Mouse (Mus musculus) neural tube, embryonic 13.5 days (tissue): ENCODE results near the gene Rbbp9. TPM values are rescaled to one million over a fixed set of nuclear protein-coding genes. Genes with fewer than 3 reads are reported as not detected.

Source experiments
- ATAC-seq: fragments of 200-750 bp; cut with Nextera tagmentation; 2 replicates; pipeline ENCODE4 v1.8.0; 2017; ENCODE audit warnings: low read depth, mild to moderate bottlenecking, moderate TSS enrichment, moderate library complexity
- H3K27ac ChIP-seq: fragments of 300-500 bp; sonication (generic); replicated peaks from 2 replicates; pipeline ENCODE4 v1.5.1; 2015; ENCODE audit warnings: moderate library complexity, mild to moderate bottlenecking, inconsistent platforms
- H3K27me3 ChIP-seq: fragments of 300-500 bp; sonication (generic); 2 replicates; pipeline ENCODE4 v1.6.1; 2015; ENCODE audit warnings: mild to moderate bottlenecking, inconsistent platforms
- H3K36me3 ChIP-seq: fragments of 300-500 bp; sonication (generic); 2 replicates; pipeline ENCODE4 v1.6.1; 2015; ENCODE audit warnings: mild to moderate bottlenecking, inconsistent platforms
- H3K4me1 ChIP-seq: fragments of 300-500 bp; sonication (generic); replicated peaks from 2 replicates; pipeline ENCODE4 v1.6.1; 2015; ENCODE audit warnings: inconsistent platforms
- H3K4me2 ChIP-seq: fragments of 300-500 bp; sonication (generic); 2 replicates; pipeline ENCODE4 v1.6.1; 2015; ENCODE audit warnings: inconsistent platforms, mild to moderate bottlenecking, moderate library complexity
- H3K4me3 ChIP-seq: fragments of 300-500 bp; sonication (generic); 2 replicates; pipeline ENCODE4 v1.5.1; 2015; ENCODE audit warnings: mild to moderate bottlenecking, inconsistent platforms
- H3K9ac ChIP-seq: fragments of 300-500 bp; sonication (generic); 2 replicates; pipeline ENCODE4 v1.6.1; 2015; ENCODE audit warnings: moderate library complexity, mild to moderate bottlenecking, inconsistent platforms
- H3K9me3 ChIP-seq: fragments of 300-500 bp; sonication (generic); 2 replicates; pipeline ENCODE4 v1.6.1; 2016; ENCODE audit warnings: inconsistent platforms
- WGBS: fragments of 180-500 bp; shearing (Covaris S2); methylation state at CpG from one replicate; pipeline ENCODE4 v1.1.7; 2015; 5-methylcytosine and 5-hydroxymethylcytosine counted together
- polyA plus RNA-seq: library from polyadenylated mRNA; unstranded; fragments of >200 nt; fragmentation: Nextera tagmentation; extraction: Ambion mirVana; gene quantifications from 2 replicates; pipeline ENCODE4 v1.2.1, GENCODE M21; 2015

The Rbbp9 gene
- polyA plus RNA-seq, 1 experiment from 2014 or later, result 62.1 TPM

DNA sequence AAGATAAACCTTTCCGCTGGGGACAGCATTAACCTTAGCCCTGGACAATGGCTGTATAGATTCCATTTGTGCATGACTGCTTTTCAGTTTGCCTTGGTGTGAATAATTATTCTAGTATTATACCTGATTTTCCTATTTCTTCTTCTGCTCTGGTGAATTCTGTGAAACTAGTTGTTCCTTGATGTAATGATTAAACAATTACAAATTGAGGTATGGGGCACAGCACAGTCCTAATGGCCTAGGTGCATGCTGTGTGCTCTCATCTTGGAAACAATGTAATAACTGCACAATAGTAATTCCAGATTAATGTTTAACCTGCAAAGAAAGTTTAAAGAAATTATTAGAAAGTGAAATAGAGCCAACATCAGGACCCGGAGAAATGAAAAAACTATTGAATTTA is 5.6 kb downstream of the Rbbp9 start:
- WGBS, result 93% methylated on average over 2 of the region's 2 CpGs

DNA sequence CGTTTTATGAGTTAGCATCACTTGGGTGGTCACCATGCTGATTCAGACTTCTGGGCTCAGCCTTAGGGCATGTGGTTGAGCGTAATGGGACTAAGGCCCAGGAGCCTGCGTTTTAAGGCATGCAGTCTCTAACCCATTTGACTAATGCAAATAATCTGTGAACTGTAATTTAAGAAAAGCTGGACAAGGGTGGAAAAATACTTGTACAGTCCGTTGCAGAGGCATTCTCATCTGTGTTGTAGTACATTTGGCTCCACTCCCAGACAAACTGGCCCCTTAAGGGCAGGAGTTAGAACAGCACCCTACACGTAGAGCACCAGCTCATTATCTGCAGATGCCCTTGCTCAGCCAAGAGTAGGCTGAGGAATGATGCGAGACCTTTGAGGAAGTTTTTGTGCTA is 6.0 kb downstream of the Rbbp9 start:
- 84% methylated on average over 6 of the region's 6 CpGs for WGBS
- no peak for ATAC-seq
- no peak overlapping the region for H3K27ac ChIP-seq
- H3K4me2 ChIP-seq, result no peak overlapping the region
- no peaks in the 10 kb centered on the region for H3K27me3 ChIP-seq
- H3K36me3 ChIP-seq, result peaks cover 83% of the 10 kb centered on the region
- no peaks in the 10 kb centered on the region for H3K9me3 ChIP-seq
- no peak overlapping the region for H3K9ac ChIP-seq
- no peak overlapping the region for H3K4me3 ChIP-seq
- H3K4me1 ChIP-seq, result peaks cover 6% of the 10 kb centered on the region

More for the DNA sequence above, 5.6 kb downstream of the Rbbp9 start:
- Histone ChIP-seq H3K9me3 (no peaks in the 10 kb centered on the region), H3K9ac (no peak overlapping the region), H3K4me3 (no peak overlapping the region), H3K36me3 (peaks cover 79% of the 10 kb centered on the region), H3K27me3 (no peaks in the 10 kb centered on the region), H3K4me1 (peaks cover 9% of the 10 kb centered on the region), H3K27ac (no peak overlapping the region), H3K4me2 (no peak overlapping the region)
- ATAC-seq, result no peak

DNA sequence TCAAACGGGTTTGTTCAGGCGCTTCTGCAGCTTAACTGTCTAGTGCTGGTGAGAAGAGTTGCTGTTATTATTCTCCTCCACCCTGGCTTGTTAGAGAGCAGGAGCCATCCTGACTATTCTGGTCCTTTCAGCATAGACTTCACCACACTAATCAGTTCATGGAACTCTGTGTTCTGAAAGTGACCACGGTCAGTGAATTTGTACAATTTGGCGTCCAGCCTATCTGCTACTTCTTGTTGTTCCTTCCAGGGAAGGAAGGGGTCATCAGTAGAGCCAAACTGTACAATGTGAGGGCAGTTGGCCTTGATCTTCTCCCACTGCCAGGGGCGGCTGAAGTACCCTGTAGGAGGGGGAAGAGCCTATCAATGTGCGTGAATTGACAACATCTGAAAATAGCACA is 7.0 kb downstream of the Rbbp9 start:
- H3K9me3 ChIP-seq, result no peaks in the 10 kb centered on the region
- H3K27ac ChIP-seq, result no peak overlapping the region
- H3K36me3 ChIP-seq, result peaks cover 93% of the 10 kb centered on the region
- H3K4me3 ChIP-seq, result no peak overlapping the region
- H3K4me1 ChIP-seq, result no peaks in the 10 kb centered on the region
- H3K27me3 ChIP-seq, result no peaks in the 10 kb centered on the region
- no peak overlapping the region for H3K4me2 ChIP-seq
- 91% methylated on average over 6 of the region's 6 CpGs for WGBS
- H3K9ac ChIP-seq, result no peak overlapping the region
- ATAC-seq, result no peak

DNA sequence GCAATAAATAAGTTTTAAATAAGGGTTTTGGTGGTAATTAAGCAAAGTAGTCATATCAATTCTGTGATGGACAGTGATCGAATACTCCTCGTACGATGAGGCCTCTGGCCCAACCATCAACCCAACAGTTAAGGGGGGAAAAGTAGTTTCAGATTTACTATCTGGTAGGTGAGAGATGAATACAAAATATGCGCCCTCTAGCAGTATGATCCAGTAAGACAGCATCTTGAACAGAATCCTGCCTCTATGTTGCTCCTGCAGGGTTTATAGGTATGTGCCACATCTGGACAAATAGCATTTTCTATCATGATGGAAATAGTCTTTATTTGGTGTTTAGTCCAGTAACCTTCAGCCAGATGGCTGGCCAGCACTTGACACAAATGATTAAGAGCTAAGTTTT is 9.4 kb downstream of the Rbbp9 start:
- no peaks in the 10 kb centered on the region for H3K9me3 ChIP-seq
- 88% methylated on average over 4 of the region's 4 CpGs for WGBS
- H3K4me1 ChIP-seq, result no peaks in the 10 kb centered on the region
- no peak overlapping the region for H3K4me2 ChIP-seq
- H3K4me3 ChIP-seq, result no peak overlapping the region
- H3K27ac ChIP-seq, result no peak overlapping the region
- H3K27me3 ChIP-seq, result no peaks in the 10 kb centered on the region
- ATAC-seq, result no peak
- H3K9ac ChIP-seq, result no peak overlapping the region
- H3K36me3 ChIP-seq, result peaks cover 93% of the 10 kb centered on the region

DNA sequence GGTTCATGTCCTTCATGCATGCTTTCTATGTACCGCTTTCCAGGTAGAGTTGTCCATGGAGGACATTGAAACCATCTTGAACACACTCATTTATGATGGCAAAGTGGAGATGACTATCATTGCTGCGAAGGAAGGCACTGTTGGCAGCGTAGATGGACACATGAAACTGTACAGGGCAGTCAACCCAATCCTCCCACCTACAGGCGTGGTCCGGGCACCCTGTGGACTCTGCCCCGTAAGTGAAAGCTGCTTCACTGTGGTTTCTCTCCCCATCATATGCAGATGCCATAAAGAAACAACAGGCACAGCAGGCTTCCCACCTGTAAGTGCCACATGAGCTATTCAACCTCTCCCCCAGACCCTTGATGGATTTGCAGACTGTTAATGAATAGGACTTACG is 13.5 kb downstream of the Rbbp9 start:
- Histone ChIP-seq H3K4me2 (no peak overlapping the region), H3K9me3 (no peaks in the 10 kb centered on the region), H3K27ac (no peak overlapping the region), H3K27me3 (no peaks in the 10 kb centered on the region), H3K9ac (no peak overlapping the region), H3K36me3 (peaks cover 92% of the 10 kb centered on the region), H3K4me1 (no peaks in the 10 kb centered on the region), H3K4me3 (no peak overlapping the region)
- ATAC-seq, result no peak
- 95% methylated on average over 7 of the region's 7 CpGs for WGBS

DNA sequence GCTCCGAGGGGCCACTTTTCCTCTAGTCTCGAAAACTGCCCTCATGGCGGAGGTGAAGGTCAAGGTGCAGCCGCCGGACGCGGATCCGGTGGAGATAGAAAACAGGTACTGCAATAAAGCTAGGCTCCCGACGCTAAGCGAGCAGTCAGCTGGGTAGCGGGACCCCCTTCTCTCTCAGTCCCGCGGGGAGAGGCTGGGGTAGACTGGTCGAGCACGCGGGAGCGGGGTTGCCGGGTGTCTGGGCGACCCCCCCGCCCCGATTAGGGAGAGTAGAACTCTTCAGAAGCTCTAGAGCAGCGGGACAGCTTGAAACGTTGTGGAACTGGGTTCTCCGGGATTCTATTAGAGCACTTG is 22.9 kb downstream of the Rbbp9 start:
- ATAC-seq, result peak; percentile 68
- Histone ChIP-seq H3K4me2 (peak overlapping the region; percentile 96), H3K9me3 (no peaks in the 10 kb centered on the region), H3K36me3 (peaks cover 19% of the 10 kb centered on the region), H3K4me1 (peaks cover 31% of the 10 kb centered on the region), H3K9ac (peak overlapping the region; percentile 92), H3K27ac (peak overlapping the region; percentile 97), H3K27me3 (0 out of 2 replicates have a peak, but pooled peaks cover 6% of the 10 kb centered on the region), H3K4me3 (peak overlapping the region; percentile 95)
- WGBS, result under 1% methylated on average over 25 of the region's 25 CpGs

DNA sequence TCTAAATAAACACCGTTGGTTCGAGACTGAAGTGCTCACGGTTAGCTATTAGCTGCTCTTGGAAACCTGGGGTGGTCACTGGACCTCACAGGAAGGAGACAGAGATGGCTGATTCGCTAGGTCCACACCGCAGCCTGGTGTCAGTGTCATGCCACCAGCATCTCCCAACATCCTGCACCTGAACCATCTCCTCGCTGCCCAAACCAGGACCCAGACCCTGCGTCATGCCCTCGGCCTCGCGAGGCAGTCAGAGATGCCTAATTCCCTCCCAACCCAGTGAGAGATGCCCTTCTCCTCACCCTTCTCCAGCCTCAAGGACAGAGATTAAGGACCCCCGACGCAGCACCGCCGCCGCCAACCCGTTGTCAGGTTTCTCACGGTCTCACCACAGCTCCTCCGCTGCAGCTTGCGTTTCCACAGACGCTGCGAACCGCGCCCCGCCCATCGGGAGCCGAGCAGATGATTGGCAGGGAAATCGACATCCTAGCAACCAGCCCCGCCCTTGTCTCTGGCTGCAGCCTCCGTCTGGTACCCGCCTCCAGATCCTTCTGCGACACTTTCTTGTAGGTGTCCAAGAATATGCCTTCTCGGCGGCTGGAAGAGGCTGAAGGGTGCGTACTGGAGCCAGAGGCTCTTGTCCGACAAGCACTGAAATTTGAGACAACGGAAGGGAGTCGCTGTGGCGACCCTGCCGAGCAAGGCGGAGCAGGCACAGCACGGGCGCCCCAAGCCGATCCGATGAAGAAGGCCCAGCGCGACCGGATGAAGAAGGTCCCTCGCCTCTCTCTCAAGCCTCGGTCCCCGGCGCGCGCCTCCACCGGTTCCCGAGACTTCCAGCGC is 23.5 kb downstream of the Rbbp9 start, which contains the start of the genes Dzank1 and Polr3f:
Gene Dzank1, minus strand, starts transcription at position 434 of the 840 bp plus-strand sequence.
Gene Polr3f, plus strand, starts transcription at position 738 of the 840 bp plus-strand sequence.
- H3K27me3 ChIP-seq, result 0 out of 2 replicates have a peak, but pooled peaks cover 6% of the 10 kb centered on the region
- peaks cover 15% of the 10 kb centered on the region for H3K36me3 ChIP-seq
- peak within 1 kb of the TSS; percentile 92 for H3K9ac ChIP-seq
- peak; percentile 98 for ATAC-seq
- peak within 1 kb of the TSS; percentile 95 for H3K4me3 ChIP-seq
- WGBS, result 1% methylated on average over 56 of the region's 56 CpGs
- H3K4me2 ChIP-seq, result peak within 1 kb of the TSS; percentile 96
- H3K4me1 ChIP-seq, result peaks cover 31% of the 10 kb centered on the region
- no peaks in the 10 kb centered on the region for H3K9me3 ChIP-seq
- peak within 1 kb of the TSS; percentile 97 for H3K27ac ChIP-seq

DNA sequence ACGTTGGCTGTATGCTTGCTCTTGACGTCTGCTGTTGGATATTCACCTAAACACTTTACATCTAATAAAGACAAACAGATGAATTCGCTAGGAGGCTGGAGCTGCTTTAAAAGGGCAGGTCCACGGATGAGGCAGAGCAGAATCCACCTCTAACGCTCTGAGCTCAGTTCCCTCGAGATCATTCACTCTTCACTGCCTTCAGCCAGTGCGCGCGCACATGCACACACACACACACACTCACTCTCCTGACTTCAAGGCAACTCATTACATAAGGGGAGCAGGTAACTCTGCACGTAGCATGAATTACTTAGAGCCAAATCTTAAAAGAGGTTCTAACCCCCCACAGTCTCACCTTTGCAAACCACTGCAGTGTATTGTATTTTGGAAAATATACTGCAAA is 24.8 kb downstream of the Rbbp9 start:
- Histone ChIP-seq H3K4me3 (peak overlapping the region; percentile 95; the same call in 1 of the 2 replicates), H3K4me2 (peak overlapping the region; percentile 96), H3K36me3 (peaks cover 17% of the 10 kb centered on the region), H3K27ac (no peak overlapping the region), H3K27me3 (0 out of 2 replicates have a peak, but pooled peaks cover 6% of the 10 kb centered on the region), H3K9me3 (no peaks in the 10 kb centered on the region), H3K9ac (peak overlapping the region; percentile 92), H3K4me1 (peaks cover 31% of the 10 kb centered on the region)
- 48% methylated on average over 10 of the region's 10 CpGs for WGBS
- ATAC-seq, result no peak

DNA sequence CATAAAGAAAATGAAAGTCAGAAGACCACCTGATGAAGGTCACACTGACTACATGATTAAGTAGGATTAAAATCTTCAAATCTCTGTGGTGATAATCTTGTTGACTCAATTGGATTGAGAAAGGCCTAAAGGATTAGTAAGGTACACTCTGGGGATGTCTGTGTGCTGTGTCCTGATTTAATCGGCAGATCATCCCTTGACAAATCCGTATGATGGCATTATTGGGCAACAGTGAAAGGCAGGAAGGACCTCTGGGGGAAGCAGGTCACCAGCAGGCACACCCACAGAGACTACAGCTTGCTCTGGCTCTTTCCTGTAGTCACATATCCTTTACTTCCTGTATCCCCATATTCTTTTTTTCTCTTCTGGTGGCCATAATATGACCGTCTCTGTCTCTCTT is 30.9 kb downstream of the Rbbp9 start:
- H3K4me1 ChIP-seq, result no peaks in the 10 kb centered on the region
- peaks cover 31% of the 10 kb centered on the region for H3K36me3 ChIP-seq
- WGBS, result 78% methylated on average over 3 of the region's 3 CpGs
- no peak overlapping the region for H3K4me3 ChIP-seq
- no peaks in the 10 kb centered on the region for H3K27me3 ChIP-seq
- no peak overlapping the region for H3K9ac ChIP-seq
- no peak for ATAC-seq
- H3K9me3 ChIP-seq, result no peaks in the 10 kb centered on the region
- H3K27ac ChIP-seq, result no peak overlapping the region
- no peak overlapping the region for H3K4me2 ChIP-seq

DNA sequence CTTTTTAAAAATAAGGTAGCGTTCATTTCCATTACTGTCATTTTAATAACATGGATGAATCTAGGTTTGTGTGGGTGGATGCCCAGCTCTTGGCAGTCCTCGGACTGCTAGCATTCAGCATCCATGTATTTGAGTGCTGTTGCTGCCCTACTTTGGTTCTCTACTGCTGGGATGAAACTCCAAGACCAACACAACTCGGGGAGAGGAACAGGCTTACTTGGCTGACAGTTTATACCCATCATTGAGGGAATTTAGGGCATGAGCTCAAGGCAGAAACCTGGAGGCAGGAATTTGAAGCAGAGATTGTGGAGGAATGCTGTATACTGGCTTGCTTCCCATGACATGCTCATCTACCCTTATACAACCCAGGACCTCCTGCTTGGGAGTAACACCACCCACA is 36.0 kb downstream of the Rbbp9 start:
- H3K36me3 ChIP-seq, result peaks cover 17% of the 10 kb centered on the region
- no peak for ATAC-seq
- H3K4me3 ChIP-seq, result no peak overlapping the region
- no peaks in the 10 kb centered on the region for H3K27me3 ChIP-seq
- no peak overlapping the region for H3K27ac ChIP-seq
- no peaks in the 10 kb centered on the region for H3K9me3 ChIP-seq
- no peak overlapping the region for H3K4me2 ChIP-seq
- no peaks in the 10 kb centered on the region for H3K4me1 ChIP-seq
- 86% methylated on average over 3 of the region's 3 CpGs for WGBS
- H3K9ac ChIP-seq, result no peak overlapping the region

DNA sequence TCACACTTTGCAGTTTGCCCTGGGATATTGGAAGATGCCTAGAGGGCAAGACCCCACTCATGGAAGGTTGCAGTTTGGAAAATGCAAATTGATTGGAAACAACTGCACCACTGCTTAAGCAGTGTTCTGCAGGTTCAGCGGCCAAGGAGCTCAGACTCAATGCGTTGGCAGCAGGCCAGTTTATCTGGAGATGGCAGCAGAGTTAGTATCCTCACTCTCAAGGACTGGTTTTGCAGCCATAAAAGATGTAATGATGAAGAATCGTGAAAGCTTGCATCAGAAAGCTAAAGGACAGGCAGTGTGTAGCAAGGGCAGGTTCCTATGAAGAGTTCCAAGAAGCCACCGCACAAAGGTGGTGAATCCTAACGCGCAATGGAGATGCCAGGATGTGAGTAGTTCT is 48.5 kb downstream of the Rbbp9 start:
- Histone ChIP-seq H3K27ac (no peak overlapping the region), H3K4me2 (no peak overlapping the region), H3K4me3 (no peak overlapping the region), H3K4me1 (no peaks in the 10 kb centered on the region), H3K9me3 (no peaks in the 10 kb centered on the region), H3K27me3 (no peaks in the 10 kb centered on the region), H3K9ac (no peak overlapping the region), H3K36me3 (peaks cover 46% of the 10 kb centered on the region)
- no peak for ATAC-seq
- 92% methylated on average over 6 of the region's 6 CpGs for WGBS
